Mouse (Mus musculus): ENCODE results near the gene Rad51b.

Rad51b gene

DNA sequence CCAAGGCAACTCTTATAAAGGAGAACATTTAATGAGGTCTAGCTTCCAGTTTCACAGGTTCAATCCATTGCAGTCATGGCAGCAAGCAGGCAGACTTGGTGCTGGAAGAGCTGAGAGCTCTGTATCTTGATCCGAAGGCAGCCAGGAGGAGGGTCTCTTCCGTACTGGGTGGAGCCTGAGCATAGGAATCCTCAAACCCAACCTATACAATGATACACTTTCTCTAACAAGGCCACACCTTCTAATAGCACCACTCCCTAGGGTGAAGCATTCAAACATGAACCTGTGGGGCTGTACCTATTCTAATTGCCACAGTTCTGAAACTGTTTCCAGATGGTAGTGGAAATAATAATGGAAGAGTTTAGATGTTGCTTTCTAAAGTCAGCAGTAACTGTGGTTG, 33.5 kb downstream of the Rad51b start:
- DNase-seq (ENCODE audit: low spot score in 2 of 2): no peak

DNA sequence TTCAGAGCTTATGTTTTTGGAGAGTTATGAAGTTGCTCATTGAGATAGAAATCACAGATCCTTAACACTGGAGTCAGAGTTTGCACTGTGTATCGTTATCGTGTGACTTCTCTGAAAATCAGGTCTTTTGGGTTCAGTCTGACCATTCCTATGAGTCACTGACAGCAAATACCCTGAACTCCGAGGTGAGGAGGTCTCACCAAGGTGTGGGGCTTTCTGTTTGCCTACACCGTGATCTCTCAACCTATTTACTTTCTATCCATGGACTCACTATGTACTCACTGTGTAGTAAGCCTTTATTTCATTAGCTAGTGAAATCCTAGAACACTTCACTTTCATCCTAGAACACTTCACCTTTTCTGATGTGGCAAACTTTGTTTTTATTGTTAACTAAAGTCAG, 34.6 kb downstream of the Rad51b start:
- DNase-seq (ENCODE audit: low spot score in 2 of 2): no peak

DNA sequence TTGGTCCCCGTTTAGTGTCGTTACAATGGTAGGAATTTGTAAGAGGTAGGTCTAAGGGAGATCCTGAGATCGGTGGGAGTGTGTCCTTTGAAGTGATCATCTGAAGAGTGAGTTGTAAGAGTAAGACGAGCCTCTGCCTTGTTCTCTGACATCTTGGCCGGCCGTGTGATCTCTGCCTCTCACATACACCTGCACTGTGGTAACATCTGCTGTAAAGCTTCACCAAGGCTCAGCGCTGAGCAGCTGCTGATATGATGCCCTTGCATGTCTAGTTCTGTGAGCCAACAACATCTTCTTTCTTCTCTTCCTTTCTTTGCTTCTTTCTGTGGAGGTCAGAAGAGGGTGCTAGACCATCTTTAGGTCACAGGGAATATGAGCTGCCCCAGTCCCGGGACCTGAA, 41.7 kb downstream of the Rad51b start:
- DNase-seq (ENCODE audit: low spot score in 2 of 2): no peak

DNA sequence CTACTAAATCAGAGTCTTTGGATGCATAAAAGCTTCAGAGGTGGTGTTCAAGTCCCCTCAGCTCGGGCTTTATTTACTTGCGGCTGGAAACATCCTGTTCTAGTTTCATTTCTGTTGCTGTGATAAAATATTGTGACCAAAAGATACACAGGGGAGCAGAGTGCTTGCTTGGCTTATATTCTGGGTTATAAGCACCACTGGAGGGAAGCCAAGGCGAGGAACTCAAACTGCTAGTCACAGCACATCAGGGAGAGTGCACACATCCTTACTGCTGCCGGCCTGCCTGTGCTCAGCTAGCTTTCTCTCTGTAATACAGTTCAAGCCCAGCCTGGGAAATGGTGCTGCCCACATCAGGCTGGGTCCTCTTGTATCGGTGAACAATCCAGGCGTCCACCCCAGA, 43.4 kb downstream of the Rad51b start:
- no peak for DNase-seq (ENCODE audit: low spot score in 2 of 2)

DNA sequence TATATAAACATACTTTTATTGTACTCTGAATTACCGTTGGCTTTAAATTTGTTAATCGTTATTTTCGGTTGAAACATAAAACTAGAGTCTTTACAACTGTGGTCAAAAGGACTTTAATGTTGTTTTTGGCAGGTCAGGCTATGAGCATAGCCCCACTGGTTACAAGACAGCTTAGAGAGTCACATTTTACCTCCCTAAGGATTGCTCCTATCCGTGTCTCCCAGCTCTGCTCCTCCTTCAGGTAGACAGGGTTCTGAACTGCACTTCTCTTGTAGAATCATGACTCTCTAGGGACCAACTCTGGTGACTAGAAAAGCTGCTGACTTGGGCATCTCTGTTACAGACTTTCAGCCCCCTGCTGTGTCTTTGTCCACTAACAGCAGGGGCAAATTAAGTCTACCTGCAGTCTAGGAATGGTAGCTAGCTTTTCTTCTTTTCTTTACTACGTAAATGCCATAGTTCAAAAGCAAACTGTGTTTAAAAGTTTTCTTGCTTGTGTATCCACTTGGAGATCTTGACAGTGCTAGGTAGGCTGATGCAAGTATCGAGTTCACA, 44.3 kb downstream of the Rad51b start:
- DNase-seq (ENCODE audit: low spot score in 2 of 2): no peak

DNA sequence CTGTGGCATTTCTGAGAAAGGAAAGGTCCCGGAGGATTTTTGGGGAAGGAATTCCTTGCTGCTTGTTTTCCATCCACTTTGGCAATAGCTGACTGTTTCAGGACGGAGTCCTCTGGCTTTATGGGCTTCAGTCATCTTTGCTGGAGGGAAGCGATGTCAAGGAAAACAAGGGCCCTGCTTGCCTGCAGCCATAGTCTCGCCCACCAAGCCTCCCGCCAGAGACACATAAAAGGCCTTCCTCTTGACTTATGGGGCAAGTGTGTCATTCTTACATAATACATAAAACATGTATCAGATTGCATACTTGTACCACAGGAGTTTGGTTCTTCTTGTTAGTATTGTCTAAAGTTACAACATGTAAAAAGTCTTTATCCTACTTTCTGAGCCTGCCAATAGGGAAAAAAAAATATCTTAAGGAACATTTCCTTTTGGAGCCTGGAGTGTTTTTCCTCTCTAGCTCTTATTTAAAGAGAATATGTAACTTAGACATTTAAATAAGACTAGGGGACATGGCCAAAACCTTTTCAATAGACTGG, 49.2 kb downstream of the Rad51b start:
- DNase-seq (ENCODE audit: low spot score in 2 of 2): no peak

DNA sequence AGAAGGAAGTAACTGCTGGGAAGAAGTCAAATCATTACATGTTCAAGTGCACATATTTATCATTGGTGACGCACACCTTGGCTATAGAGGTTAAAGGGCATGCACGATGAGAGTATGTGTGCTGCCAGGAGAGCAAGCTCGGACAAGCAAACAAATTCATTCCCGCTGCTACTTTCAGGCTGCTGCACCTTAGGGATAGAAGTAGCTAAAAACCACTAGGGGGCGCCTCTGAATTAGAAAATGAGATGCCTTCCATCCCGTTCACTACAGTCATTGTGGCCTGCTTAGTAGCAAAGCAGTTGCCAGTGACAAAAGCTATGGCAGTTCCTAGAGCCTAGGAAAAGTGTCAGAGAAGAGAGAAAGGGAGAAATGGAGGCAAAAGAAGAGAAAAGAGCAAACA, 50.6 kb downstream of the Rad51b start:
- DNase-seq (ENCODE audit: low spot score in 2 of 2): peak; percentile 52 to 65

DNA sequence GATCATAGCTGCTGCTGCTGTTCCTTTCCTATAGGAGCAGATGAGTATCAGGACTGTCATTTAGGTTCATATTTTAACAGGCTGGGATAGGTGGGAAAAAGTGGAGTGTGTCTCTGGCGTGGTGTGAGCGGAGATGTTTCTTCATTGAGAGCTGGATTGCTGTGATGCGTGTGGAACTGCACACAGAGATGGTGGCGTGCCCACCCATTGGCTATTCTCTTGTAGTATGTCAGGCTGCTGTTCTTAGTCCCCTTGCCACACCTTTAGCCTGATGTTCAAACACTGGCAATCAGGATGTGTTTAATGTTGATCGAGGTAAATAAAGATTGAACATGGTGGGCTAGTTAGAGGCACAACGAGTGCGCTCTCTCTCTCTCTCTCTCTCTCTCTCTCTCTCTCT, 54.4 kb downstream of the Rad51b start:
- no peak for DNase-seq (ENCODE audit: low spot score in 2 of 2)

DNA sequence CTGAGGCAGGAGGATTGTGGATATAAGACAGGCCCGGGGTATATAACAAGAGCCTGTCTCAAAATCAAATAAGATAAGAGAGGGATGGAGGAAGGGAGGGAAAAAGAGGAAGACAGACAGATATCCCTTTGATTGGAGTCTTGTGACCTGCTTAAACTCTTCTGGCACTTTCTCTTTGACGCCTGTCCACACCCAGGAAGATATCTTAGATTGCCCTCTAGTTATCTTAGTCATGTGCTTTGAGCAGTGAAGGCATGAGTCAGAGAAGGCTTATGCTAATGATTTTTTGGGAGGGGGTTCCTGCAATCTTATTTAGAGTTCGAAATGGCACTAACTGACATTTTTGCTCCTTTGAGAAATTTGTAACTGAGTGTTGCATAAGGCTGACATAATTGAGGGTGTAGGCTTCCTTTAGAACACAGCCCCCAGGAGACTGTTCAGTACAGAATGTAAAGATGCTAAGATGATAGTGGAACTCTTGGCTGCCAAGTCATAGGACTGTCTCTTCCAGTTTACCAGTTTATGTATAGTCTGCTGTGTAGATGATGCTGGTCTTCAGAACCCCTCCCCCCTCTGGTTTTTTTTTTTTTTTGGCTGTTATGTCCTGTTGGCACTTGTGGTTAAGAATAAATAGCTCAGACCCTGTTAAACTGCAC, 55.1 kb downstream of the Rad51b start:
- DNase-seq (ENCODE audit: low spot score in 2 of 2): no peak

DNA sequence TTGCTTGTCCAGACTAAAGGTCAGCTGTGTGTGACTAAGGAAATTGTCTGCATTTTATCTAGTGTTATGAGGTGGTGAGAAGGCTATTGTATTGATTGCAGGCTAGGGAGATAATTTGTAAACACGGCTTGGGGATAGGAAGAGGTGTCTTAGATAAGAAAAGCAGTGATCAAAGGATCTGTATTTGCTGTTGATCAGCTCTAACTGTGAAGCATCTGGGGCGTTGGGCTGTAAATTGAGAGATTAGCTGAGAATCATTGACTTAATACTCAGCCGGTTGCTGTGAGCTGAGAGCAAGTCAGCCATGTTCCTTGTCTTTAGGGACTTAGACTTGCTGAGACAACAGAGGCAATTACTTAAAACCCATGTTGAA, 55.6 kb downstream of the Rad51b start:
- no peak for DNase-seq (ENCODE audit: low spot score in 2 of 2)

DNA sequence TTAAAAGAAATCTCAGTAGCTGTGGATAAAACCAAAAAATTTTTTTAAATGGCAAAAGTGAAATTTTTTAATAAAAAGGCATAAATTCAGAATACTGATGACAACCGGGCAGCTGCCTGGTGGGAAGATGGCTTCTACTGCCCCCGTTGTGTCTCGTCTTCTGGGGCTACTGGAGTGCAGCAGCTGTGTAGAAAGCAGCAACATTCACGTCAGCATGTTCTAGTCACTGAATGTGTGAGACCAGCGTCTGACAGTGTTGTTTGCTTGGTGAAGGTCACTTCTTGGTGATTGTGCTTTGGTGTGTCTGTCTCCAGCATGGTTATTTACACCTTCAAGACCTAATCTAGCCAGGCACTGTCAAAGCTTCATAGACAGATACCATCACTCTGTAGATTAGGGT, 56.3 kb downstream of the Rad51b start:
- DNase-seq (ENCODE audit: low spot score in 2 of 2): no peak

DNA sequence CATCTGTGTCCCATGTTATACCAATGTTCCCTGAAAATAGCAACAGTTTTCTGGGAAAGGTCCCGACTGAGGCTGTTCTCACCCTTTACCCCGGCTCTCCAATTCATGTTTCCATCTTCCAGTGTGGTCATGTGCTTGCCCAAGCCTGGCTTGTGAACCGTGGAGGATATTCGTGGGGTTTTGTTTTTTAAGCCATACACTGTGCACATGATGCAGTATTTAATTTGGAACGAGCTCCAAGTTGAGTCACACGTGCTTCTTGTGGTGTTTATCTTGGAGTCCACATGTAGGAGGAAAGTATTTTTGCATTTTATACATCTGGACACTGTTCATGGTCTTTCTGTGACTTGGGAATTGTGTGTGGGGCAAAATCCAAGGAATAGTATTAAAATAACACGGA, 57.5 kb downstream of the Rad51b start:
- DNase-seq (ENCODE audit: low spot score in 2 of 2): no peak

DNA sequence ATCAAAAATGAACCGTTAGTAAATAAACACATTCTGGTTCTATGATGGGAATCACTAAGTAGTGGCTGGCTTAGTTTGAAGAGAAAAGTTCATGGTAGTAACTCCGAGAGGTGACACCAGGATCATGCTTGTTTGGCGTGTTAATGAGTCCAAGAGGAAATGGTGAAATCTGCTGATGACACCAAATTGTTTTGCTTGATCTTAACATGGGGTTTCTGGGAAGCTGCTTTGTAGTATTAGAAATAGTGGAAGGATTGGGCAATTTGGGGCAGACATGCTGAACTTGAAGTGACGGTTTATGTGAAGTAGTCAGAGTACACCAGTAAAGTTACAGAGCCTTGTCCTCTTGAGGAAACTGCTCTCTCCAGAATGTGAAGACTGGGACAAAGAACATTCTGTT, 59.1 kb downstream of the Rad51b start:
- no peak for DNase-seq (ENCODE audit: low spot score in 2 of 2)

DNA sequence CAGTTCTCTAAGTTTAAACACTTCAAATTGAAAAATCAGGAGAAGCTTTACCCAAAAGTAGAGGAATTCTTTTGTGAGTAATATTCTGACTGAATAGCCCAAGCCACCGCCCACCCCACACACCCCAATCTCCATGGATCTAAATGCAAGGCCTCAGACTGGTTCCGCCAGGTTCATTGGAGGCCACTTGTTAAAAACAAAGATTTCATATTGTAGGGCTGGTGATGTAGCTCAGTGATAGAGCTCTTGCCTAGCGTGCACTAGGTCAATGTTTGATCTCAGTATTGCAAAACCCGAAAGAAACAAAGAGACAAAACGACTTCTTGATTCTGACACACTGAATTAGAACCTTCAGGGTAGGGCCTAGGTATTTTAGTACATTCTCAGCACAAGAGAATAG, 60.5 kb downstream of the Rad51b start:
- no peak for DNase-seq (ENCODE audit: low spot score in 2 of 2)

DNA sequence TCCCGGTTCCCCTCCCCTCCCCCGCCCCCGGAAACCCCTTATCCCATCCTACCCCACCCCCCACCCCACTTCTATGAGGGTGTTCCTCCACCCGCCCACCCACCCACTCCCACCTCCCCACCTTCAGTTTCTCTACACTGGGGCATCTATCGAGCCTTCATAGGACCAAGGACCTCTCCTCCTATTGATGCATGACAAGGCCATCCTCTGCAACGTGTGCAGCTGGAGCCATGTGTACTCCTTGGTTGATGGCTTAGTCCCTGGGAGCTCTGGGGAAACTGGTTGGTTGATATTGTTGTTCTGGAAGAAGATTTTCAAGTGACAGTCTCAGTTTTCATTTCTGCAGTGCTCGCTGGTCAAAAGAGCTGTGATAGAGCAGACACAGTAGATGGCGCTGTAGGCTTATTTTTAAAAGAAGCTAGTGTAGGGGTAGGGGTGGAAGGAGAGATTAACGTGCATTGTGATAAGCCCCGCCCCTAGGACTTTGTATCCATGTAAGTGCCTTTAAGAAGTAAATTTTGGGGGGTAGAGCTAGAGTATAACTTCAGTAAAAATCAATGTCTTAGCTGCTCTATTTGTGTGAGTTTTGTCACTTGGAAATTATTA, 61.6 kb downstream of the Rad51b start:
- DNase-seq (ENCODE audit: low spot score in 2 of 2): peak; percentile 45 to 59

DNA sequence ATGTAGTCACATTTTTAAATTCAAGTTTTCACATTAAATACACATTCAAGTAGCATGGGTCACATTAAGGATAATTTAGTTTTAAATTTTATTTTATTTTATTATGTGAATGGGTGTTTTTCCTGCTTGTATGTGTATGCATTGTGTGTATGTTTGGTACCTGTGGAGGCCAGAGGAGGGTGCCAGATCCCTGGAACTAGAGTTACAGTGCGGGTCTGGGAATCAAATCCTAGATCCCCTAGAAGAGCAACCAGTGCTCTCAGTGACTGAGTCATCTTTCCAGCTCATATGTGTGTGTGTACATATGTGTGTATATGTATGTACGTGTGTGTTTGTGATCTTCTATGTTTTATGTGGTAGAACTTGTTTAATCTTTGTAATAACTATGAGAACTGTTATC, 62.3 kb downstream of the Rad51b start:
- DNase-seq (ENCODE audit: low spot score in 2 of 2): no peak

DNA sequence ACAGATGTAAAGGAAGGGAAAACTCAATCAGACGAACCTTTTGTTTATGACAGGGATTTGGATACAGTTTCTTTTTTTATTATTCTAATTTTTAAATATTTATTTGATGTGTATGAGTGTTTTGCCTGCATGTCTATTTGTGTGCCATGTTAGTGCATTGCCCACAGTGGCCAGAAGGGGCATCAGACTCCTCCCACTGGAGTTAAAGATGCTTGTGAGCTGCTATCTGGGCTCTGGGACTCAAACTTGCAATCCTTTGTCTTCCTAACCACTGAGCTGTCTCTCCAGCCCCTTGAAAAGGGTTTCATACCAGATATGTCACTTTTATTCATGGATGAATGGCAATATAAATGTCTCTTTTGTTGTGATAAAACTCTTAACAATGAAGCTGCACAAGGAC, 65.1 kb downstream of the Rad51b start:
- no peak for DNase-seq (ENCODE audit: low spot score in 2 of 2)

DNA sequence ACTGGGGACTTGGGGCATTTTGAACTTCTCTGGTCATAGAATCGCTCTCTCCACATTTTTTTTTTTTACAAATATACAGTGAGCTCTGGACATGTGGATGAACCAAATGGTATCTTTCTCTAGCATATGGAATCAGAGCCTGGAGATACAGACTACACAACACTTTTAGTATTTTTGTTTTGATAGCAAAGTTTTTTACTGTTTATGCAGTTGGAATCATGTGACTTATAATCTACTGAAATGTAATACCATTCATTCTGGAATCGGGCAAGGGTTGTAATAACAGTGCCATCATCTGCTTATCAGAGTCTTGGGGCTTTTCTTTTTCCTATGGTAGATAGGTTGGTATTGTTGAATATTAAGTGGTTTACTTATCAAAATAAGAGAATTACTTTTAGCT, 67.2 kb downstream of the Rad51b start:
- DNase-seq (ENCODE audit: low spot score in 2 of 2): no peak

DNA sequence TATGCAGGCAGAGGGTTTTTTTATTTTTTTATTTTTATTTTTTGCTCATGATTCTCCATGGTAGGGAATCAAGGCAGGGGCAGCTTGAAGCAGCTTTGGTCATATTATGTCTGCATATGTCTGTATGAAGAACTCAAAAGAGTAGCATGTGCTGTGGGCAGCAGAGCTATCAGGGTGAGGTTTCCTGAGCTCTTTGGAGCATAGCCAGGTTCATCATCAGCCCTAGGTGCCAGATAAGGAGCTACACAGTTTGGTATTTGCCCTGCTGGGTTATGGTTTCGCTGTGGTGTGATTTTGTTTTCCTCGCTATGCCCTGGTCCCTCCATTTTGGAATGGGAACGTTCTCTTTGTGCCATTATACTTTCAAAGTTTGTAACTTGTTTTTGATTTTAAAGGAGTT, 71.7 kb downstream of the Rad51b start:
- no peak for DNase-seq (ENCODE audit: low spot score in 2 of 2)

DNA sequence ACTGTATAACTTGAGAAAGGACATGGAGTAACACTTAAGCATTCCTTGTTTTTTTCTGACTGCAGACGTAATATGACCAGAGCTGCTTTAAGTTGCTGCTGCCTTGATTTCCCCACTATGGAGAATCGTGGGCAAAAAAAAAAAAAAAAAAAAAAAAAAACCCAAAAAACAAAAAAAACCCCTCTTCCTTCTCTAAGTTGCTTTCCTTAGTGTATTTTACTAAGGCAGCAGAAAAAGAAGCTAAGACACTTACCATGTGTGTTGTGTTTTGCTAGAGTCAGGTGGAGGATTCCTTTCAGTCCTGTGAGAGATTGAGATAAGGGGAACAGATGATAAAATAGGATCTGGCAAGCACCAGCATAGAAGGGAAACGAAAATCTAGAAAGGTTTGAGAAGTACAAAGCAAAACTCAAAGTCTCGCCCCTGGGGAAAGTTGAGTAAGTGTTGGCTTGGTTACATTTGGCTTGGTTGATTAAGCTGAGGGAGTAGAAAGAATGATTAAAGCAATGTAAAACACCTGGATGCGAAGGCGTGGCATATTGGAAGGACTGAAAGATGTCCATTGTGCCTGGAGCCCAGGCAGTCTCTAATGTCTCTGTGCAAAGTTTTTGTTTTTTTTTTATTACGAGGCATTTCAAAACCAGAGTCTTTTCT, 72.6 kb downstream of the Rad51b start:
- DNase-seq (ENCODE audit: low spot score in 2 of 2): no peak

DNA sequence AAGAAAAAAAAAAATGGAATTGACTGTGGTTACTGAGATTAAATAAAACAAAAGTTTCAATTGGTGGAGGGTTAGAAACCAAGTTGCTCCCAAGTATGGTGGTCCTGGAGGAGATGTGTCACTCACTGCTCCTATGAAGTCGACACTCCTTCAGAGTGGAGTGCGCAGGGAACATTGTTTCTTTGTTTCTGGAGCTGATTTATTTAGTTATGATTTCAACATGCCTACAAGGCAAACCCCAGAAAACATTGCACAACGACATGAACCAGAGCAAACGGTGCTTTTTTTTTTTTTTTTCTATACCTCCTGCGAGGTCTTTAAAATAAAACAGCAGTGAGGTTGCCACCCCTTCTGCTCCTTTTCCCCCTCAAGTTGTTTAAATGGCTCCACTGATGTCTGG, 75.6 kb downstream of the Rad51b start:
- DNase-seq (ENCODE audit: low spot score in 2 of 2): no peak

DNA sequence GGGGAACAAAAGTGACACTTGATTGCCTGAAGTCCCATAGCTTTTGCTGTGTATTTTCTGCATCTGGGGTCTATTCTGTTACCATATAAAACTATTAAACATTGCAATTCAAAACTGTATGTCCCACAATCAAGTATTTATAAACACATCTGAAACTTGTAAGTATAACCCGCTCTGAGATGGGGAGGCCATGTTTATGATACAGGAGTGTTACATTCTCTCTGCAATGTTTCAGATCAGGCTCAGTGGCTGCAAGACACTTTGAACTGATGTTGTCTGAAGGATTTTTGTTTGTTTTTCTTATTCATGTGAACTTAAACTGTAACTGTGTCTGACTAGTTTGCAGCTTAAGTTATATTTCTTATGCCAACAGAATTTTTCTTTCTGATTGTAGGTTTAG, 80.3 kb downstream of the Rad51b start:
- no peak for DNase-seq (ENCODE audit: low spot score in 2 of 2)

DNA sequence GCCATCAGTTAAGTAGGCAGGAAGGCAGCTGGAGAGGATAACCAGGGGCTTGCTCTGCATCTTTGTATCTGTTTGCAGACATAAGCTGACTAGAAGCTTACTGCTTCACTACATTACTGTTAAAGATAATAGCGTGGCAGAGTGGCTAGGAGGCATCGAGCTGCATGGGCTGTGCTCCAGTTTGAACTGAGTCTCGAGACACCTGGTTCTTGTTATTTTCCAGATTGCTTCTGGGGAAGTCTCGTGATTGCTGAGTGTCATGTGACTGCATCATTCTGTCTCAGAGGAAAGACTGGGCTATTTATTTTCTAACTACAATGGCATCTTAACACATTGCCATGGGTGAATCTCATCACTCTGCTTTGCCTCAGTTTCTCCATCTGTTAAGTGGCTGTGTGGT, 80.8 kb downstream of the Rad51b start:
- DNase-seq (ENCODE audit: low spot score in 2 of 2): no peak
